ENCODE assay signal across 9 mouse cellular contexts in the genomic region with DNA sequence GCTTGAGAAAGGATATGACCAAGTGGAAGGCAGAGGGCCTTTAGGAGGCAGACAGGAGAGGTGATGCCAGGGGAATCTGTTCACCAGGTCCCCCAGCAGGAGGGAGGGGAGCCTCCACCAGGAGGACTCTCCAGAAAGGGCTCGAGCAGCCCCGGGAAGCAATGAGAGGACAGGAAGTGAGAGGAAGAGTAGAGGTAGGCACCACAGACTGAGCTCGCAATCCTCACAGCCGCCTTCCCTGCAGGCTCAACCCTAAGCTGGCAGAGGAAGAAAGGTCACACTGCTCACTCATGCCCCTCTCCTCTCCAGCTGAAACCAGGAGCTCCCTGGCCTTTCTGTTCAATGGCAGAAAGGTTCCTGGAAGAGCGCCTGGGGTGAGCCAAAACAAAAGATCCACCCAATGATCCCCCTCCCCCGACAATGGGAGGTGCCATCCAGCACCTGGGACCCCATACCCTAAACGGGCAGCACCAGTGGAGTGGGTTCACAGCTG. TPM values are rescaled to one million over a fixed set of nuclear protein-coding genes. Genes with fewer than 3 reads are reported as not detected.
DNase-seq lines count a peak whose midpoint lies in the region; ATAC-seq and TF ChIP-seq lines count a peak whose summit lies in the region.
"Had no signal": no experiment of that assay in that cellular context is flagged by ENCODE, and none has a peak within 500 bp of the region (broad histone marks: within the 10 kb centered on the region; RNA-seq: fewer than 3 reads in every experiment).

No protein-coding gene starts in this region.

- no peak for ATAC-seq in embryonic facial prominence, embryonic 12.5 days (ENCODE audit: insufficient number of reproducible peaks, insufficient read depth, low FRiP score, low TSS enrichment)
- no peak for ATAC-seq in hindbrain, embryonic 13.5 days (ENCODE audit: low FRiP score)
- no peak for ATAC-seq in neural tube, embryonic 15.5 days (ENCODE audit: low FRiP score)

- peak overlapping the region; percentile 92 for H3K27ac ChIP-seq in left cerebral cortex, adult 2 months
- no peak overlapping the region for H3K27ac ChIP-seq in embryonic facial prominence, embryonic 12.5 days
- peak overlapping the region; percentile 91 for H3K27ac ChIP-seq in hindbrain, embryonic 13.5 days
- H3K27ac ChIP-seq in neural tube, embryonic 15.5 days (replicated peaks): peak overlapping the region; percentile 90

- intact Hi-C loops in left cerebral cortex, adult 2 months (cut with DNase I): no loop called here
- intact Hi-C loops in left cerebral cortex, postnatal 25 days (cut with DNase I): loop anchor here (2.0 kb wide), 1 partner anchor 19 kb away; no protein-coding TSS in a partner anchor
- intact Hi-C loops in left cerebral cortex, postnatal 14 days (cut with DNase I): no loop called here

- peaks cover 55% of the 10 kb centered on the region for H3K4me1 ChIP-seq in embryonic facial prominence, embryonic 12.5 days
- peaks cover 67% of the 10 kb centered on the region for H3K4me1 ChIP-seq in hindbrain, embryonic 13.5 days (replicated peaks)
- peaks cover 73% of the 10 kb centered on the region for H3K4me1 ChIP-seq in neural tube, embryonic 15.5 days

- no peak for TF ChIP-seq CTCF in left cerebral cortex, adult 2 months (IDR thresholded peaks at IDR 0.05)

- DNase-seq in left cerebral cortex, adult 2 months (ENCODE audit: extremely low spot score in 1 of 2, low spot score in 2 of 2): no peak
- no peak for DNase-seq in left cerebral cortex, postnatal 25 days (ENCODE audit: low spot score in 2 of 2)
- no peak for DNase-seq in right cerebral cortex, postnatal 14 days
- no peak for DNase-seq in left cerebral cortex, postnatal 14 days (ENCODE audit: low spot score in 2 of 2)
- DNase-seq: thymus, postnatal 14 days had no signal

- peaks cover 87% of the 10 kb centered on the region for H3K27me3 ChIP-seq in embryonic facial prominence, embryonic 12.5 days
- H3K27me3 ChIP-seq in hindbrain, embryonic 13.5 days: peaks cover 93% of the 10 kb centered on the region
- peaks cover 69% of the 10 kb centered on the region for H3K27me3 ChIP-seq in neural tube, embryonic 15.5 days (replicated peaks)

- no peak overlapping the region for H3K4me3 ChIP-seq in left cerebral cortex, adult 2 months
- H3K4me3 ChIP-seq in embryonic facial prominence, embryonic 12.5 days: no peak overlapping the region
- peak overlapping the region; percentile 4; the same call in 1 of the 2 replicates for H3K4me3 ChIP-seq in hindbrain, embryonic 13.5 days
- no peak overlapping the region for H3K4me3 ChIP-seq in neural tube, embryonic 15.5 days (replicated peaks)
- H3K4me3 ChIP-seq: erythroblast, embryonic 14.5 days had no signal

- no peaks in the 10 kb centered on the region for H3K9me3 ChIP-seq in embryonic facial prominence, embryonic 12.5 days
- no peaks in the 10 kb centered on the region for H3K9me3 ChIP-seq in hindbrain, embryonic 13.5 days
- no peaks in the 10 kb centered on the region for H3K9me3 ChIP-seq in neural tube, embryonic 15.5 days (replicated peaks)

- no peaks in the 10 kb centered on the region for H3K36me3 ChIP-seq in embryonic facial prominence, embryonic 12.5 days
- no peaks in the 10 kb centered on the region for H3K36me3 ChIP-seq in hindbrain, embryonic 13.5 days
- no peaks in the 10 kb centered on the region for H3K36me3 ChIP-seq in neural tube, embryonic 15.5 days

- 4% methylated on average over 7 of the region's 7 CpGs for WGBS in embryonic facial prominence, embryonic 12.5 days
- WGBS in hindbrain, embryonic 13.5 days: 7% methylated on average over 7 of the region's 7 CpGs
- WGBS in neural tube, embryonic 15.5 days: 7% methylated on average over 7 of the region's 7 CpGs

- peak overlapping the region; percentile 50 for H3K4me2 ChIP-seq in embryonic facial prominence, embryonic 12.5 days (replicated peaks)
- peak overlapping the region; percentile 49 for H3K4me2 ChIP-seq in hindbrain, embryonic 13.5 days
- H3K4me2 ChIP-seq in neural tube, embryonic 15.5 days: peak overlapping the region; percentile 56

- H3K9ac ChIP-seq in embryonic facial prominence, embryonic 12.5 days: peak overlapping the region; percentile 24; the same call in 1 of the 2 replicates
- peak overlapping the region; percentile 60 for H3K9ac ChIP-seq in hindbrain, embryonic 13.5 days
- H3K9ac ChIP-seq in neural tube, embryonic 15.5 days (replicated peaks): peak overlapping the region; percentile 11; the same call in 1 of the 2 replicates

RNA-seq across cellular contexts. Expression of gene Nfix, which starts 24.5 kb away (rescaled TPM):
- 100 to 1,000 TPM; 347 to 350 TPM for total RNA-seq in left cerebral cortex, adult 2 months (2021)
- 100 to 1,000 TPM; 273 to 322 TPM for total RNA-seq in left cerebral cortex, postnatal 25 days (2021)
- 18.4 and 21.2 TPM in 2 replicates for polyA plus RNA-seq in embryonic facial prominence, embryonic 12.5 days (2016; fragmentation: Nextera tagmentation; extraction: Ambion mirVana)
- 35.3 and 44.1 TPM in 2 replicates for polyA plus RNA-seq in hindbrain, embryonic 13.5 days (2015; fragmentation: Nextera tagmentation; extraction: Ambion mirVana)
- 60.3 and 70.5 TPM in 2 replicates for polyA plus RNA-seq in neural tube, embryonic 15.5 days (2015; fragmentation: Nextera tagmentation; extraction: Ambion mirVana)
- total RNA-seq in left cerebral cortex, postnatal 14 days (2021): 100 to 1,000 TPM; 402 to 429 TPM

RNA-seq across cellular contexts. Expression of gene Dand5, which starts 47.0 kb away (rescaled TPM):
- 10 to 100 TPM in 1 of 2 experiments, 1 to 10 TPM in 1; 9.7 to 11.1 TPM for total RNA-seq in left cerebral cortex, adult 2 months (2021)
- 1 to 10 TPM; 8.3 to 9.5 TPM for total RNA-seq in left cerebral cortex, postnatal 25 days (2021)
- 5.3 and 5.5 TPM in 2 replicates for polyA plus RNA-seq in embryonic facial prominence, embryonic 12.5 days (2016; fragmentation: Nextera tagmentation; extraction: Ambion mirVana)
- 10.8 and 11.5 TPM in 2 replicates for polyA plus RNA-seq in hindbrain, embryonic 13.5 days (2015; fragmentation: Nextera tagmentation; extraction: Ambion mirVana)
- 15.7 and 17.2 TPM in 2 replicates for polyA plus RNA-seq in neural tube, embryonic 15.5 days (2015; fragmentation: Nextera tagmentation; extraction: Ambion mirVana)
- 1 to 10 TPM; 8.0 to 9.6 TPM for total RNA-seq in left cerebral cortex, postnatal 14 days (2021)

RNA-seq across cellular contexts. Expression of gene G430095P16Rik, which starts 52.9 kb away (rescaled TPM):
- total RNA-seq in left cerebral cortex, adult 2 months (2021): not detected
- under 1 TPM in 1 of 2 experiments, not detected in 1; 0.71 TPM for total RNA-seq in left cerebral cortex, postnatal 25 days (2021)
- 7.1 and 7.4 TPM in 2 replicates for polyA plus RNA-seq in embryonic facial prominence, embryonic 12.5 days (2016; fragmentation: Nextera tagmentation; extraction: Ambion mirVana)
- 1.0 and 2.3 TPM in 2 replicates for polyA plus RNA-seq in hindbrain, embryonic 13.5 days (2015; fragmentation: Nextera tagmentation; extraction: Ambion mirVana)
- 1.4 and 1.8 TPM in 2 replicates for polyA plus RNA-seq in neural tube, embryonic 15.5 days (2015; fragmentation: Nextera tagmentation; extraction: Ambion mirVana)
- total RNA-seq in left cerebral cortex, postnatal 14 days (2021): not detected

RNA-seq across cellular contexts. Expression of gene Gadd45gip1, which starts 55.7 kb away (rescaled TPM):
- total RNA-seq in left cerebral cortex, adult 2 months (2021): 10 to 100 TPM; 23.9 to 25.8 TPM
- 10 to 100 TPM; 23.4 to 24.7 TPM for total RNA-seq in left cerebral cortex, postnatal 25 days (2021)
- polyA plus RNA-seq in embryonic facial prominence, embryonic 12.5 days (2016; fragmentation: Nextera tagmentation; extraction: Ambion mirVana): 46.7 and 46.8 TPM in 2 replicates
- polyA plus RNA-seq in hindbrain, embryonic 13.5 days (2015; fragmentation: Nextera tagmentation; extraction: Ambion mirVana): 37.3 and 37.8 TPM in 2 replicates
- 44.3 and 45.1 TPM in 2 replicates for polyA plus RNA-seq in neural tube, embryonic 15.5 days (2015; fragmentation: Nextera tagmentation; extraction: Ambion mirVana)
- total RNA-seq in left cerebral cortex, postnatal 14 days (2021): 10 to 100 TPM; 23.4 to 23.6 TPM
